Mouse (Mus musculus) forebrain, embryonic 12.5 days (tissue): ENCODE measurements at regions not wholly inside any gene's neighbourhood (a gene's known extent, or its start where the extent isn't known, plus 50 kb on each side); places are given as distances from the start of the nearest gene placed in this dataset.
"Not testable (repeated sequence)": the region's sequence is repeated elsewhere in the genome, so short reads cannot be mapped to it uniquely, and the experiment has no call there.

Experiments
- ATAC-seq: fragments of 200-750 bp; cut with Nextera tagmentation; 2 replicates; pipeline ENCODE4 v1.8.0; 2017; ENCODE audit warnings: moderate TSS enrichment; ENCODE audit not compliant: low FRiP score
- H3K27ac ChIP-seq: fragments of 300-500 bp; sonication (generic); 2 replicates; pipeline ENCODE4 v1.5.1; 2016; ENCODE audit warnings: mild to moderate bottlenecking
- H3K27me3 ChIP-seq: fragments of 300-500 bp; sonication (generic); 2 replicates; pipeline ENCODE4 v1.6.1; 2016; ENCODE audit warnings: mild to moderate bottlenecking
- H3K36me3 ChIP-seq: fragments of 300-500 bp; sonication (generic); replicated peaks from 2 replicates; pipeline ENCODE4 v1.6.1; 2016; ENCODE audit warnings: mild to moderate bottlenecking
- H3K4me1 ChIP-seq: fragments of 300-500 bp; sonication (generic); 2 replicates; pipeline ENCODE4 v1.6.1; 2016
- H3K4me2 ChIP-seq: fragments of 300-500 bp; sonication (generic); 2 replicates; pipeline ENCODE4 v1.6.1; 2016; ENCODE audit warnings: mild to moderate bottlenecking, moderate library complexity
- H3K4me3 ChIP-seq: fragments of 300-500 bp; sonication (generic); replicated peaks from 2 replicates; pipeline ENCODE4 v1.5.1; 2016; ENCODE audit warnings: mild to moderate bottlenecking
- H3K9ac ChIP-seq: fragments of 300-500 bp; sonication (generic); 2 replicates; pipeline ENCODE4 v1.6.1; 2016; ENCODE audit warnings: mild to moderate bottlenecking
- H3K9me3 ChIP-seq: fragments of 300-500 bp; sonication (generic); 2 replicates; pipeline ENCODE4 v1.6.1; 2016
- WGBS: fragments of 180-500 bp; shearing (Covaris S2); methylation state at CpG from one replicate; pipeline ENCODE4 v1.1.7; 2016; 5-methylcytosine and 5-hydroxymethylcytosine counted together

DNA sequence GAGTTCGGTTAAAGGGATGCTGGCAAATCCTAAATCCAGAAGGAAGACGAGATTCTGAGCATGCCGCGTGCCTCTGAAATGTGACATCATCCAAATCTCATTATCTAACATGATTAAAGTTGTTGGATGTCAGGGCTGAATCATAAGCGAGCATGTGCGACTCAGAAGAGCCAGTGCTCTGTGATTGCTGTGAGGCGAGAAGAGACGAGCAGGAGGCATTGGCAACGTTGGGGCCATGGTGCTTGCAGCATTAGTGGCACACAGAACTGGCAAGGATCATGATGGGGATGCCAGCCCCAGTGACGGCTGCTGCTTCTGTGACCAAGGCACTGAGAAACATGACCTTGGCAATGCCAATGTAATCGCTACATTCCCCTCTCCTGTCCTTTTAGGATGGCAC lies 895.4 kb downstream of the Robo1 start:
- ATAC-seq = no peak
- Histone ChIP-seq H3K4me1 (no peaks in the 10 kb centered on the region), H3K9ac (no peak overlapping the region), H3K27me3 (no peaks in the 10 kb centered on the region), H3K9me3 (no peaks in the 10 kb centered on the region), H3K4me2 (no peak overlapping the region), H3K27ac (no peak overlapping the region), H3K4me3 (no peak overlapping the region), H3K36me3 (no peaks in the 10 kb centered on the region)
- 92% methylated on average over 11 of the region's 11 CpGs for WGBS

DNA sequence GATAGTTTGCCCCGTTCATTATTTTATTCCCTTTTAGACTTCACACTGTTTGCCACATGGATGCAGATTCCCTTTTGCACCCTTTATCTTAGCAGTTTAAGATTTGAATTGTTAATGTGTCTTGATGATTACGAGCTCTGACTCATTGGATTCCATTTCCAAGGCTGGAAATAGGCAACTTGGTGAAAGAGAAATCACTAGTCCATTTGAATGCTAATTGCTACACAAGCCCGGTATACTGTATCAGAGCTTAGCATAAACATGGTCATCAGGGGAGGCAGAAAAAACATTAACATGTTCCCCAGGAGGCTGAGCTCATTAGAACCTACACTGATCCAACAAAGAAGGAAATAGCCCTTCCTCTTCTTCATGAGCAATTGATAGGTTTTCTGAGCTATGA lies 892.9 kb downstream of the Robo1 start:
- H3K4me3 ChIP-seq = no peak overlapping the region
- H3K9me3 ChIP-seq = no peaks in the 10 kb centered on the region
- H3K9ac ChIP-seq = no peak overlapping the region
- WGBS = 33% methylated on average over 3 of the region's 3 CpGs
- no peak overlapping the region for H3K4me2 ChIP-seq
- H3K4me1 ChIP-seq = 0 out of 2 replicates have a peak, but pooled peaks cover 6% of the 10 kb centered on the region
- H3K36me3 ChIP-seq = no peaks in the 10 kb centered on the region
- no peak overlapping the region for H3K27ac ChIP-seq
- no peaks in the 10 kb centered on the region for H3K27me3 ChIP-seq
- ATAC-seq = peak; percentile 17; the same call in 1 of the 2 replicates

DNA sequence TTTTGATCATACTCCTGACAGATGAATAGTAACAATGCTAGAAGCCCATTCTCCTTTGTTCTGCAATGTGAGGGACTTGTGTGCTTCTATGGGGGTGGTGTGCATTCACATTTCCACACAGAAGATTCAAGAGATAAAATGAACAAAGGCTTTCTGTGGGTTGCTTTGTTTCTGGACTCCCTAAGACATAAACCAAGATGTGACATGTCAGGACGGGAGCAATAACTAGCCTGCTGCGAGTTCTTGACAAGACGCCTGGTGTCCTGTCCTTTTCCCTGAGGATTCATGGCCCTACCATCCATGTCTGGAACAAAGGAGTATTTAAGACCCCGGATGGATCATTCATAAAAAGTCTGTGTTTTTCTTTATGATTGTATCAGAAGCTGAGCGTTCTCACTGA lies 874.7 kb downstream of the Robo1 start:
- 82% methylated on average over 5 of the region's 5 CpGs for WGBS
- ATAC-seq = no peak
- Histone ChIP-seq H3K4me2 (no peak overlapping the region), H3K9ac (no peak overlapping the region), H3K9me3 (no peaks in the 10 kb centered on the region), H3K36me3 (no peaks in the 10 kb centered on the region), H3K4me1 (no peaks in the 10 kb centered on the region), H3K27ac (no peak overlapping the region), H3K4me3 (no peak overlapping the region), H3K27me3 (no peaks in the 10 kb centered on the region)

DNA sequence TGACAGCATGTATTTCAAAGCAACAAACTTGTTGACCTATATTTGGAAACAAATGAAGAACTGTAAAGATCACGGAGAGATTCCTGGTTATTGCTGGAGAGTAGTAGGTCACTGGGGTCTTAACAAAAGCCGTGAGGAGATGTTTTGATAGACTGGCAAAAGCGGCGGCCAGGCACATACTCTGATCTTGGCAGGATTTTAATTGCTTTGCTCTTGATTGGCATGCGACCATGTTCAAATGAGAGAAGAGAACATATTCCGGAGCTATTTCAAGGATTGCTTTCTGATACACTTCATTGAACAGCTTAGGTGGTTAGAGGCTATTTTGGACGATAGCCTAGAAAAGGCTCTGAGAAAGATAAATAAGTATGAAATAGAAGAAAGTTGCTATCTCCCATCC lies 874.2 kb downstream of the Robo1 start:
- no peak for ATAC-seq
- H3K36me3 ChIP-seq = no peaks in the 10 kb centered on the region
- H3K27ac ChIP-seq = no peak overlapping the region
- whole genome bisulfite sequencing = 78% methylated on average over 7 of the region's 7 CpGs
- H3K9me3 ChIP-seq = no peaks in the 10 kb centered on the region
- H3K4me1 ChIP-seq = no peaks in the 10 kb centered on the region
- H3K4me3 ChIP-seq = no peak overlapping the region
- no peak overlapping the region for H3K9ac ChIP-seq
- H3K4me2 ChIP-seq = no peak overlapping the region
- H3K27me3 ChIP-seq = no peaks in the 10 kb centered on the region

DNA sequence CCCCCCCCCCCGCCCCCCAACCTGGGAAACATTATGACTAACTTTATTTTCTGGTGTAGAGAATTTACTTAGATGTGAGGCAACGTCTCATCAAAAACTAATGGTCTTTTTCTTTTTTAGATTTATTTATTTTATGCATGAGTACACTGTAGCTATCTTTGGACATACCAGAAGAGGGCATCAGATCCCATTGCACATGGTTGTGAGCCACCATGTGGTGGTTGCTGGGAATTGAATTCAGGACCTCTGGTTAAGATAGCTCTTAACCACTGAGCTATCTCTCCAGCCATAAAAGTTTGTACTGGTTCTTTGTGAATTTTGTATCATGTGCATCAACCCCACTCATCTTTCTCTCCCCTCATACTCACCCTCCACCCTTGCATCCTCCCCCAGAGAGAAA lies 847.3 kb downstream of the Robo1 start:
- no peak overlapping the region for H3K4me2 ChIP-seq
- no peak for ATAC-seq
- no peak overlapping the region for H3K4me3 ChIP-seq
- H3K4me1 ChIP-seq = no peaks in the 10 kb centered on the region
- no peaks in the 10 kb centered on the region for H3K27me3 ChIP-seq
- no peak overlapping the region for H3K27ac ChIP-seq
- H3K9ac ChIP-seq = no peak overlapping the region
- H3K9me3 ChIP-seq = no peaks in the 10 kb centered on the region
- WGBS = 49% methylated on average over 2 of the region's 2 CpGs
- no peaks in the 10 kb centered on the region for H3K36me3 ChIP-seq

DNA sequence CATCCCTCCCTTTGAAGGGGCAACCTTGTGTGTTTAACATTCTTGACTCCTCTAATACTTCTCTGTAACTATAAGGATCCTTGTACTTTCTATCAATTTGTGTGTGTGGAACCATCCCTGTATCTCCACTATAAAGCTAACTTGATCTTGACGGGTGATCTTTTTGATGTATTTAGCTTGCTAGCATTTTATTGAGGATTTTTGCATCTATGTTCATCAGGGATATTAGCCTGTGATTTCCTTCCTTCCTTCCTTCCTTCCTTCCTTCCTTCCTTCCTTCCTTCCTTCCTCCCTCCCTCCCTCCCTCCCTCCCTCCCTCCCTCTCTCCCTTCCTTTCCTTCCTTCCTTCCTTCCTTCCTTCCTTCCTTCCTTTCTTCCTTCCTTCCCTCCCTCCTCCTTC lies 819.8 kb downstream of the Robo1 start:
- H3K27me3 ChIP-seq, H3K4me1 ChIP-seq, H3K9ac ChIP-seq, ATAC-seq, H3K9me3 ChIP-seq, H3K4me3 ChIP-seq, H3K27ac ChIP-seq, H3K4me2 ChIP-seq, H3K36me3 ChIP-seq: not testable (repeated sequence)
- 81% methylated on average over 1 of the region's 1 CpGs for WGBS

DNA sequence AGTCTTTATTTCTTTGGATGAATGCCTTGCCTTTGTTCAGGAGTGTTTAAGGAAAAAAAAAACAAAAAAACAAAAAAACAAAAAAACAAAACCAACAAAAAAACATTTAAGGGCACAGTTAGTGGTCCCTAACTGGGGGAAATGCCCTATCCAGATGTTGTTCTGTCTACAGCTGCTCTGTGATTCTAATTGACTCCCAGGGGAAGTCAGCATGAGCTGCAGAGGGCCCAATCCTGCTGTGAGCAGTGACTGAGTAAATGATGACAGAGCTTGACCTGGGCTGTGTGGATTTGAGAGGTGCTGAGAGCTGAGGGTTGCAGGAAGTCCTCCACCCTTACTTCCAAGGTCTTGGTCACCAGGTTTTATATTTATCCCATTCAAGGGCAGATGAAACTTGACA lies 812.5 kb downstream of the Robo1 start:
- no peak overlapping the region for H3K27ac ChIP-seq

DNA sequence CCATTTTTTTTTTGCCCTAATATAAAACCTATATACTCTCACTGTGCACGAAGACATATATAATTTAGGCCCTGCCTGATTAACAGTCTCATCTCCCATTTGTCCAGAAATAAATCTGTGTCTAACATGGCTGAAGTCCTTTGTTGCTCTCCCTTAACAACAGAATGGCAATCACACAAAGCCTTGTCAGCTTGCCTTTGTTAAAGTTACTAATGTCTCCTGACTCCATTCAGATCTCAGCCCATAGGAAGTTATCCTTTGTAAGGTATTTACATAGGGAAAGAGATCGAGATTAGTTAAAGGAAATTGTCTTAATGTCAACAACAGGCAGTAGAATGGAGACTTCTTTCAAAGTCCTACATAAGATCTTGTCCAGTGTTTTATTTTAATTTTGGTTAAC lies 809.2 kb downstream of the Robo1 start:
- 39% methylated on average over 2 of the region's 2 CpGs for WGBS

More for the DNA sequence above, 812.5 kb downstream of the Robo1 start:
- Histone ChIP-seq H3K36me3 (no peaks in the 10 kb centered on the region), H3K27me3 (no peaks in the 10 kb centered on the region), H3K9ac (no peak overlapping the region), H3K4me2 (no peak overlapping the region), H3K4me3 (no peak overlapping the region), H3K9me3 (no peaks in the 10 kb centered on the region), H3K4me1 (no peaks in the 10 kb centered on the region; the same call in 1 of the 2 replicates)
- ATAC-seq = no peak

DNA sequence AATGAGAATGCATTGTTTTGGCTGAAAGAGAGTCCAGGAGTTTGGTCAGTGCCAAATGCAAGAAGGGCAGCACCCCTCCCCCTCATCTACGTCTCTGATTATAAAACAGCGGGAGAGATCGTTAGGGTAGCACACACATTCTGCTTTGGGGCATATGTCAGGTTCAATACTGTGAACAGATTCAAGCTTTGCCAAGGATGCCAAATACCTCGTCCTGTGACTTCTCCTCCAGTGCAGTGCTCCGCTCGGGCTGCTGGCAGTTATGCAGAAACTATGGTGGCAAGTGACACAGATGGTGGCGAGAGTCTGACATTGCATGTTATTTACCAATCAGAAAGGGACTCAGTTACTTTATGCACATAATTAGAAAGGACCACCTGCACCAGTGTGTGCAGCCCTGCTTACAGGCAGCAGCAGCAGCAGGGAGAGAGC lies 799.9 kb downstream of the Robo1 start:
- Histone ChIP-seq H3K27ac (no peak overlapping the region), H3K4me2 (0 out of 2 replicates have a peak overlapping the region, but pooled peaks have one; percentile 10), H3K4me1 (peaks cover 9% of the 10 kb centered on the region; the same call in 1 of the 2 replicates), H3K9ac (no peak overlapping the region), H3K27me3 (no peaks in the 10 kb centered on the region), H3K36me3 (no peaks in the 10 kb centered on the region), H3K4me3 (no peak overlapping the region), H3K9me3 (no peaks in the 10 kb centered on the region)
- peak; percentile 79; the same call in 1 of the 2 replicates for ATAC-seq
- WGBS = 54% methylated on average over 7 of the region's 7 CpGs

More for the DNA sequence above, 809.2 kb downstream of the Robo1 start:
- no peaks in the 10 kb centered on the region for H3K27me3 ChIP-seq
- H3K4me1 ChIP-seq = no peaks in the 10 kb centered on the region; the same call in 1 of the 2 replicates
- H3K9me3 ChIP-seq = no peaks in the 10 kb centered on the region
- H3K4me3 ChIP-seq = no peak overlapping the region
- no peak overlapping the region for H3K27ac ChIP-seq
- no peak overlapping the region for H3K9ac ChIP-seq
- ATAC-seq = no peak
- H3K36me3 ChIP-seq = no peaks in the 10 kb centered on the region
- no peak overlapping the region for H3K4me2 ChIP-seq

DNA sequence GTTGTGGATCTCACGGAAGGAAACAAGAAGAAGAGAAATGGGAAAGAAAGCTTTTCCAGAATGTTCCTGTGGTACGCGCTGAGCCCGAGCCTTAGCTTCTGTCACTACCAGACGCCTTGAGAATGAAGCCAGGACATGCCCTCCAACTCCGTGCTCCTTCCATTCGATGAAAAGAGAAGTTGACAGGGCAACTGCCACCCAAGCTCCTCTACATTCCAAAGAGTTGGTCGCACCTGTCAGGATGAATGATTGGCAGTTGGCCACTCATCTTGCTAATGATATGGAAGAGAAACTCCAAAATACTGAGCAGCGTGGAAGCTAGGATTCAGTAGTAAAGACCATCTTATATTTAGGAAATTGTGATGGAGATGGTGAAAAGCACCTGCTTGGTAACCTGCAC lies 799.5 kb downstream of the Robo1 start:
- Histone ChIP-seq H3K27ac (no peak overlapping the region), H3K4me1 (peaks cover 9% of the 10 kb centered on the region; the same call in 1 of the 2 replicates), H3K27me3 (no peaks in the 10 kb centered on the region), H3K4me2 (no peak overlapping the region), H3K4me3 (no peak overlapping the region), H3K9me3 (no peaks in the 10 kb centered on the region), H3K9ac (no peak overlapping the region), H3K36me3 (no peaks in the 10 kb centered on the region)
- 81% methylated on average over 9 of the region's 9 CpGs for WGBS
- no peak for ATAC-seq

DNA sequence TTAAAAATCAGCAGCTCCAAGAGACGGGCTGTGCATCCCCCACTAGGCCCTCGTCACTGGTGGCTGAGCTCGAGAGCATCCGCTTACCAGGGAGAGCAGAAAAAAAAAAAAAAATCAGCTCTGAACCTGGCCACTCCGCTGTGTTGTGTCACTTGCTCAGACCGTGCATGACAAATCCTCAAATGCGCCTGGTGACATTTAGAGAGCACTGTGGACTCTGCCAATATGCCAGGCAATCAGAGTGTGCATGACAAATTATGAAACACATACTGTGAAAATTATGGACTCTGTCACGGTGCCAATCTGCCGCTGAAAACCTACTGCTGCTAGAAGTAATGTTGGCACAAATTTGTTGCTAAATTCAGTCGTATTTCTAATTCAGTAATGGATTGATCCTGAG lies 797.4 kb downstream of the Robo1 start:
- no peak overlapping the region for H3K4me3 ChIP-seq
- WGBS = 68% methylated on average over 10 of the region's 10 CpGs
- no peaks in the 10 kb centered on the region for H3K27me3 ChIP-seq
- no peak overlapping the region for H3K27ac ChIP-seq
- H3K4me1 ChIP-seq = peaks cover 9% of the 10 kb centered on the region; the same call in 1 of the 2 replicates
- H3K9me3 ChIP-seq = no peaks in the 10 kb centered on the region
- no peak overlapping the region for H3K4me2 ChIP-seq
- no peaks in the 10 kb centered on the region for H3K36me3 ChIP-seq
- H3K9ac ChIP-seq = no peak overlapping the region
- 0 out of 2 replicates have a peak, but pooled peaks have one; percentile 51 for ATAC-seq

DNA sequence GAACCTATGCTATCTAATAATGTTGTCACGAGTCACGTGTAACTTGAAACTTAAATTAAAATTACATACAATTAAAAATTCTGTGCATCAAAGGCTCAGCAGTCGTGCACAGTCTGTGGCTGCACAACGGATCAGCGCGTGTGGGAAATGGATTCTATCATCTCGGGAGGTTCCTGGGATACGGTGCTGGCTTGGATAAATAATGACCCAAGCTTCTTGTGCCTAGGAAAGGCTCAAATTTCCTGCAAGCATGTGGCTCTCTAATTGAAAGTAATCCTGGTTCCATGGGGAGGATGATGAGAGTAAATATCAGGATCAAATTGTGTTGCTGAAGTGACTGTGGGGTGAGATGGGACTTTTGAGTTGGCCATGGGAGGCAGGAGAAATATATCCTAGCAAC lies 792.2 kb downstream of the Robo1 start:
- H3K4me2 ChIP-seq = no peak overlapping the region
- no peak for ATAC-seq
- peaks cover 16% of the 10 kb centered on the region for H3K4me1 ChIP-seq
- no peak overlapping the region for H3K9ac ChIP-seq
- no peak overlapping the region for H3K4me3 ChIP-seq
- peaks cover 8% of the 10 kb centered on the region; the same call in 1 of the 2 replicates for H3K27me3 ChIP-seq
- no peaks in the 10 kb centered on the region for H3K9me3 ChIP-seq
- 86% methylated on average over 8 of the region's 8 CpGs for WGBS
- H3K36me3 ChIP-seq = no peaks in the 10 kb centered on the region
- H3K27ac ChIP-seq = no peak overlapping the region

DNA sequence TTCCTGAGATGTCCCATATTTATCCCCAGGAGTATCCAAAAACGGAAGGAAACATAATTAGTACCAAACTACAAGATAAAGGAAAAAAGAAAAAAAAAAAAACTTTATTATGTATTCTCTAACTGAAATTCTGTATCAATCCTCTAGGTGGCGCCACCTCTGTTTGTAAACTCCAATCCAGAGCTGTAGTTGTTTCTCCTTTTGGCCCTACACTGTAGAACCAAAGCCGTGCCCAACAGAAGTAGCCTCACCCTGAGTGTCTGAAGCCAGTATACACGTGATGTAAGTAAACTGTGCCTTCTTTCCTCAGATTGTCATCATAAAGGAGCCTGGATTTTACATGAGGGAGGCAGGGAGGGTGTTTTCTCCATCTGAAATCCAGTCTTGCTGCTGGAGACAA lies 790.7 kb downstream of the Robo1 start:
- 14% methylated on average over 4 of the region's 4 CpGs for WGBS
- no peaks in the 10 kb centered on the region for H3K9me3 ChIP-seq
- peak; percentile 66; the same call in 1 of the 2 replicates for ATAC-seq

More for the DNA sequence above, 790.7 kb downstream of the Robo1 start:
- H3K36me3 ChIP-seq = no peaks in the 10 kb centered on the region
- no peak overlapping the region for H3K4me2 ChIP-seq
- no peak overlapping the region for H3K27ac ChIP-seq
- H3K9ac ChIP-seq = no peak overlapping the region
- peaks cover 16% of the 10 kb centered on the region; the same call in 1 of the 2 replicates for H3K27me3 ChIP-seq
- peaks cover 13% of the 10 kb centered on the region for H3K4me1 ChIP-seq
- no peak overlapping the region for H3K4me3 ChIP-seq
